Mouse (Mus musculus) hindbrain, embryonic 11.5 days (tissue): ENCODE data around the gene Rbl2. TPM values are rescaled to one million over a fixed set of nuclear protein-coding genes. Genes with fewer than 3 reads are reported as not detected.

Source experiments
- ATAC-seq: fragments of 200-750 bp; cut with Nextera tagmentation; 2 replicates; pipeline ENCODE4 v1.8.0; 2017; ENCODE audit warnings: mild to moderate bottlenecking, moderate TSS enrichment, moderate library complexity; ENCODE audit not compliant: low FRiP score
- DNase-seq: peaks from one replicate; pipeline ENCODE4 v3.0.0-alpha.2; 2015; ENCODE audit warnings: low spot score
- H3K27ac ChIP-seq: fragments of 300-500 bp; sonication (generic); 2 replicates; pipeline ENCODE4 v1.5.1; 2014; ENCODE audit warnings: mild to moderate bottlenecking, low read depth, low read length
- H3K27me3 ChIP-seq: fragments of 300-500 bp; sonication (generic); 2 replicates; pipeline ENCODE4 v1.6.1; 2014; ENCODE audit warnings: mild to moderate bottlenecking, low read length, moderate library complexity, mixed read lengths; ENCODE audit not compliant: control insufficient read depth, insufficient read depth
- H3K36me3 ChIP-seq: fragments of 300-500 bp; sonication (generic); 2 replicates; pipeline ENCODE4 v1.6.1; 2014; ENCODE audit warnings: mild to moderate bottlenecking, low read length, moderate library complexity, mixed read lengths; ENCODE audit not compliant: control insufficient read depth, insufficient read depth
- H3K4me1 ChIP-seq: fragments of 300-500 bp; sonication (generic); replicated peaks from 2 replicates; pipeline ENCODE4 v1.6.1; 2014; ENCODE audit warnings: low read length, mixed read lengths; ENCODE audit not compliant: control insufficient read depth, insufficient read depth
- H3K4me2 ChIP-seq: fragments of 300-500 bp; sonication (generic); replicated peaks from 2 replicates; pipeline ENCODE4 v1.6.1; 2014; ENCODE audit warnings: mild to moderate bottlenecking, low read depth, low read length
- H3K4me3 ChIP-seq: fragments of 300-500 bp; sonication (generic); 2 replicates; pipeline ENCODE4 v1.5.1; 2014; ENCODE audit warnings: low read depth, low read length
- H3K9ac ChIP-seq: fragments of 300-500 bp; sonication (generic); 2 replicates; pipeline ENCODE4 v1.6.1; 2014; ENCODE audit warnings: low read depth, low read length
- H3K9me3 ChIP-seq: fragments of 300-500 bp; sonication (generic); 2 replicates; pipeline ENCODE4 v1.6.1; 2016; ENCODE audit warnings: low read length; ENCODE audit not compliant: control insufficient read depth
- WGBS: fragments of 180-500 bp; shearing (Covaris S2); extraction: QIAGEN DNeasy Blood & Tissue Kit; methylation state at CpG from one replicate; pipeline ENCODE4 v1.1.7; 2014; 5-methylcytosine and 5-hydroxymethylcytosine counted together
- polyA plus RNA-seq: library from polyadenylated mRNA; unstranded; fragments of >200 nt; fragmentation: Nextera tagmentation; extraction: Ambion mirVana; gene quantifications from 2 replicates; pipeline ENCODE4 v1.2.1, GENCODE M21; 2014

Gene Rbl2
- polyA plus RNA-seq, 1 experiment from 2014 or later, result 15.9 TPM

GRCm38 (mm10) chr8:91117537-91117936 is 47.7 kb downstream of the Rbl2 start:
- Histone ChIP-seq H3K9me3 (no peaks in the 10 kb centered on the region), H3K27me3 (no peaks in the 10 kb centered on the region), H3K4me3 (no peak overlapping the region), H3K27ac (no peak overlapping the region), H3K4me2 (no peak overlapping the region), H3K9ac (no peak overlapping the region), H3K4me1 (no peaks in the 10 kb centered on the region), H3K36me3 (peaks cover 7% of the 10 kb centered on the region; the same call in 1 of the 2 replicates)
- WGBS, result 92% methylated on average over 4 of the region's 4 CpGs
- ATAC-seq (no peak), DNase-seq (no peak)

- H3K36me3 ChIP-seq, result peaks cover 11% of the 10 kb centered on the region; the same call in 1 of the 2 replicates
- no peak overlapping the region for H3K4me3 ChIP-seq
- H3K27me3 ChIP-seq, result no peaks in the 10 kb centered on the region
- H3K4me2 ChIP-seq, result no peak overlapping the region
- H3K9ac ChIP-seq, result no peak overlapping the region
- H3K9me3 ChIP-seq, result no peaks in the 10 kb centered on the region
- H3K4me1 ChIP-seq, result no peaks in the 10 kb centered on the region
- H3K27ac ChIP-seq, result no peak overlapping the region
- no peak for ATAC-seq
- DNase-seq, result peak; percentile 15
- 75% methylated on average over 3 of the region's 3 CpGs for WGBS
Observed at GRCm38 (mm10) chr8:91118131-91118530, 48.3 kb downstream of the Rbl2 start.

- Histone ChIP-seq H3K4me3 (no peak overlapping the region), H3K4me2 (no peak overlapping the region), H3K27me3 (no peaks in the 10 kb centered on the region), H3K9me3 (no peaks in the 10 kb centered on the region), H3K4me1 (no peaks in the 10 kb centered on the region), H3K36me3 (peaks cover 14% of the 10 kb centered on the region; the same call in 1 of the 2 replicates), H3K9ac (no peak overlapping the region), H3K27ac (no peak overlapping the region)
- DNase-seq (no peak), ATAC-seq (no peak)
- WGBS, result 97% methylated on average over 5 of the region's 5 CpGs
Observed at GRCm38 (mm10) chr8:91124315-91124714, 54.5 kb downstream of the Rbl2 start.

GRCm38 (mm10) chr8:91126786-91127185 is 56.9 kb downstream of the Rbl2 start:
- 94% methylated on average over 8 of the region's 8 CpGs for WGBS
- Histone ChIP-seq H3K4me3 (no peak overlapping the region), H3K9me3 (no peaks in the 10 kb centered on the region), H3K4me1 (no peaks in the 10 kb centered on the region), H3K36me3 (peaks cover 14% of the 10 kb centered on the region; the same call in 1 of the 2 replicates), H3K27me3 (no peaks in the 10 kb centered on the region), H3K27ac (no peak overlapping the region), H3K4me2 (no peak overlapping the region), H3K9ac (no peak overlapping the region)
- no peak for ATAC-seq
- no peak for DNase-seq

- Histone ChIP-seq H3K27ac (no peak overlapping the region), H3K4me1 (peaks cover 2% of the 10 kb centered on the region; the same call in 1 of the 2 replicates), H3K4me3 (peak overlapping the region; percentile 90), H3K4me2 (peak overlapping the region; percentile 83), H3K27me3 (no peaks in the 10 kb centered on the region), H3K9me3 (no peaks in the 10 kb centered on the region), H3K36me3 (no peaks in the 10 kb centered on the region), H3K9ac (no peak overlapping the region; the same call in 1 of the 2 replicates)
- ATAC-seq, result no peak
- 84% methylated on average over 4 of the region's 4 CpGs for WGBS
- DNase-seq, result no peak
Observed at GRCm38 (mm10) chr8:91132731-91133130, 62.9 kb downstream of the Rbl2 start.

GRCm38 (mm10) chr8:91133441-91134069 is 63.7 kb downstream of the Rbl2 start:
- DNase-seq (no peak), ATAC-seq (no peak; the same call in none of the 2 replicates)
- H3K4me1 ChIP-seq, result peaks cover 2% of the 10 kb centered on the region; the same call in 1 of the 2 replicates
- no peaks in the 10 kb centered on the region for H3K27me3 ChIP-seq
- WGBS, result under 1% methylated on average over 55 of the region's 58 CpGs
- no peaks in the 10 kb centered on the region for H3K9me3 ChIP-seq
- H3K27ac ChIP-seq, result 0 out of 2 replicates have a peak overlapping the region, but pooled peaks have one; percentile 63
- H3K36me3 ChIP-seq, result no peaks in the 10 kb centered on the region
- H3K4me3 ChIP-seq, result peak overlapping the region; percentile 90
- peak overlapping the region; percentile 72 for H3K9ac ChIP-seq
- peak overlapping the region; percentile 83 for H3K4me2 ChIP-seq

GRCm38 (mm10) chr8:91134070-91134475 is 64.2 kb downstream of the Rbl2 start:
- Histone ChIP-seq H3K9me3 (no peaks in the 10 kb centered on the region), H3K9ac (no peak overlapping the region), H3K27me3 (no peaks in the 10 kb centered on the region), H3K4me1 (peaks cover 2% of the 10 kb centered on the region; the same call in 1 of the 2 replicates), H3K4me2 (peak overlapping the region; percentile 1), H3K4me3 (peak overlapping the region; percentile 90), H3K27ac (0 out of 2 replicates have a peak overlapping the region, but pooled peaks have one; percentile 48), H3K36me3 (no peaks in the 10 kb centered on the region)
- DNase-seq (peak; percentile 100), ATAC-seq (peak; percentile 99)
- under 1% methylated on average over 24 of the region's 24 CpGs for WGBS

GRCm38 (mm10) chr8:91134659-91135058 is 64.8 kb downstream of the Rbl2 start:
- Histone ChIP-seq H3K4me1 (peaks cover 2% of the 10 kb centered on the region; the same call in 1 of the 2 replicates), H3K4me3 (no peak overlapping the region), H3K9ac (no peak overlapping the region), H3K4me2 (peak overlapping the region; percentile 1; the same call in 1 of the 2 replicates), H3K9me3 (no peaks in the 10 kb centered on the region), H3K36me3 (no peaks in the 10 kb centered on the region), H3K27ac (peak overlapping the region; percentile 64; the same call in 1 of the 2 replicates), H3K27me3 (no peaks in the 10 kb centered on the region)
- 57% methylated on average over 12 of the region's 12 CpGs for WGBS
- ATAC-seq (no peak), DNase-seq (no peak)
